Mouse (Mus musculus) heart, postnatal 14 days (tissue): ENCODE data around the gene Cars2. TPM values are rescaled to one million over a fixed set of nuclear protein-coding genes. Genes with fewer than 3 reads are reported as not detected.
A peak's percentile ranks its signal among the peaks of the same experiment; 100 is the strongest.
"Not testable (repeated sequence)": the region's sequence is repeated elsewhere in the genome, so short reads cannot be mapped to it uniquely, and the experiment has no call there.

Experiments used
- DNase-seq, 2 experiments: peaks; one replicate each; pipeline ENCODE4 v3.0.0; 2021 to 2022
- intact Hi-C: fragments of 180-260 bp; cut with DNase I; formaldehyde crosslinking; loops from one replicate; pipeline ENCODE4 v1.15.1; 2025
- total RNA-seq, 2 experiments: library from RNA; stranded (reverse); gene quantifications; 2 replicates each; pipeline ENCODE4 v1.2.3; 2021

Cars2 gene
- total RNA-seq, 2 experiments from 2014 or later: 37.0 TPM

- intact Hi-C loops: no loop called here
- no peak for DNase-seq
Observed at GRCm38 (mm10) chr8:11518056-11518396, 32.6 kb downstream of the Cars2 start.

GRCm38 (mm10) chr8:11517366-11518055 lies 33.1 kb downstream of the Cars2 start:
- DNase-seq: no peak
- intact Hi-C loops: no loop called here

- intact Hi-C loops: no loop called here
- no peak for DNase-seq
Observed at GRCm38 (mm10) chr8:11516292-11516691, 34.3 kb downstream of the Cars2 start.

GRCm38 (mm10) chr8:11513247-11513646 lies 37.3 kb downstream of the Cars2 start:
- intact Hi-C loops: no loop called here
- no peak for DNase-seq

- DNase-seq: no peak
- intact Hi-C loops: no loop called here
Observed at GRCm38 (mm10) chr8:11512711-11513110, 37.9 kb downstream of the Cars2 start.

GRCm38 (mm10) chr8:11510971-11511370 lies 39.6 kb downstream of the Cars2 start:
- no peak for DNase-seq
- intact Hi-C loops: no loop called here

- DNase-seq: no peak
- intact Hi-C loops: loop anchor here (5.0 kb wide), 2 partner anchors 93 to 108 kb away; no protein-coding TSS in a partner anchor
Observed at GRCm38 (mm10) chr8:11508880-11509279, 41.7 kb downstream of the Cars2 start.

- intact Hi-C loops: loop anchor here (2.0 to 5.0 kb wide), 3 partner anchors 95 to 194 kb away; partner anchors contain the start of gene 1700016D06Rik
- peak; percentile 59 to 76 for DNase-seq
Observed at GRCm38 (mm10) chr8:11506802-11507201, 43.8 kb downstream of the Cars2 start.

GRCm38 (mm10) chr8:11506074-11506473 lies 44.5 kb downstream of the Cars2 start:
- intact Hi-C loops: loop anchor here (2.0 to 5.0 kb wide), 3 partner anchors 96 to 195 kb away; partner anchors contain the start of gene 1700016D06Rik

GRCm38 (mm10) chr8:11503476-11504232 lies 46.9 kb downstream of the Cars2 start:
- no peak for DNase-seq
- intact Hi-C loops: no loop called here

More at GRCm38 (mm10) chr8:11506074-11506473, 44.5 kb downstream of the Cars2 start:
- no peak for DNase-seq

GRCm38 (mm10) chr8:11498786-11499485 lies 51.6 kb downstream of the Cars2 start:
- intact Hi-C loops: no loop called here
- DNase-seq: no peak

- intact Hi-C loops: no loop called here
- DNase-seq: no peak
Observed at GRCm38 (mm10) chr8:11498281-11498680, 52.3 kb downstream of the Cars2 start.

GRCm38 (mm10) chr8:11497017-11497990 lies 53.3 kb downstream of the Cars2 start, which contains the start of gene Naxd:
Naxd (plus strand) TSS chr8:11497506.
- intact Hi-C loops: no loop called here
- DNase-seq: peak; percentile 93 to 94

GRCm38 (mm10) chr8:11492340-11492739 lies 58.2 kb downstream of the Cars2 start:
- DNase-seq, intact Hi-C loops: not testable (repeated sequence)

- no peak for DNase-seq
- intact Hi-C loops: loop anchor here (2.0 kb wide), 2 partner anchors 36 to 64 kb away; no protein-coding TSS in a partner anchor
Observed at GRCm38 (mm10) chr8:11487229-11487628, 63.4 kb downstream of the Cars2 start.

GRCm38 (mm10) chr8:11486142-11486541 lies 64.4 kb downstream of the Cars2 start:
- intact Hi-C loops: loop anchor here (1.0 to 2.0 kb wide), 3 partner anchors 17 to 63 kb away; no protein-coding TSS in a partner anchor
- DNase-seq: peak; percentile 80 to 90

GRCm38 (mm10) chr8:11482537-11482936 lies 68.0 kb downstream of the Cars2 start:
- intact Hi-C loops: no loop called here
- DNase-seq: no peak

- intact Hi-C loops: no loop called here
- no peak for DNase-seq
Observed at GRCm38 (mm10) chr8:11481876-11482275, 68.7 kb downstream of the Cars2 start.

- DNase-seq: no peak
- intact Hi-C loops: no loop called here
Observed at GRCm38 (mm10) chr8:11479591-11479990, 71.0 kb downstream of the Cars2 start.
